Mouse (Mus musculus): Measurements from ENCODE around the gene Lrrc10b.

The Lrrc10b gene

DNA sequence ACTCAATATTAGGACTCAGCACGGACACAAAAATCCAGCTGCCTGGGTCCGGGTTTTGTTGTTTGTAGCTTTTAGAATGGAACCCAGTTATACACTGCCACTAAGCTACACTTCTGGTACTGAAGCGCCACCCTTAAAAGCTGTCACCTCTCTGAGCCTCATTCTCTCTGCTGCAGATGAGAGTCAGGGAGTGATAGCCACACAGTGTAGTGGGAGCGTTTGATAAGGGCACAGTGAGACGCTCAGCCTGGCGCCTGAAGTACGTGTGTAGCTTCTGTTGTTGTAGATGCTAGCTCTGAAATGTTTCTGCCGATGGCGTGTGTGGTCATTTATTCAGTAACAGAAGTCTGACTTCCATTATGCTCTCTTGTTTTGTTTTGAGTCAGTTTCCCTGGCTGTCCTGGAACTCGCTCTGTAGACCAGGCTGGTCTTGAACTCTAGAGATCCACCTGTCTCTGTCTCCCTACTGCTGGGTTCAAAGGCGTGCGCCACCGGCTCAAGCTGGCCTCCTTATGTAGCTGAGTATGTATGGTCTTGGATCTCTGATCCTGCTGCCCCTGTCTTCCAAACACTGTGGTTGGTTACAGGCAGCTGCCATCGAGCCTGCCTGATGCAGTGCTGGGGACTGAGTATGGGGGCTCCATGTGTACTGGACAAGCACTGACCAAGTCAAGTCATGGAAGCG lies 12.4 kb downstream of the Lrrc10b start:
- in situ Hi-C loops (cut with MboI, MseI), result no loop called here

DNA sequence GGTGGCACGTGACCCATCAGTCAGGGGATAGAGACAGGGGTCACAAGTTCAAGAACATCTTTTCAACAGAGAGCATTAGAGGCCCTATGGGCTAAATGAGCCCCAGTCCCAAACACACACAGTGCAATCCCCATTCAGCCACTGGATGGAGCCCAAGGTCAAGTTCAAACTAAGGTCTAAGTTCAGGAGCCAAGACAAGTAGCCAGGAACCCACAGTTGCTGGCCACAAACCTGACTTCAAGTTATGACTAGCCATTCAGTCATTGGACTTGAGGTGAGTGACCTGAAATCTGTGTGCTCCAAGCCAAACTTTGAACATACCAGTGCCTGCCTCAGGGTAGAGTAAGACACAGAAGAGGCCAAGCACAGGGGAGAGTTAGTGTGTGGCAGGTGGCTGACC lies 19.8 kb downstream of the Lrrc10b start:
- in situ Hi-C loops (cut with MboI, MseI), result no loop called here

DNA sequence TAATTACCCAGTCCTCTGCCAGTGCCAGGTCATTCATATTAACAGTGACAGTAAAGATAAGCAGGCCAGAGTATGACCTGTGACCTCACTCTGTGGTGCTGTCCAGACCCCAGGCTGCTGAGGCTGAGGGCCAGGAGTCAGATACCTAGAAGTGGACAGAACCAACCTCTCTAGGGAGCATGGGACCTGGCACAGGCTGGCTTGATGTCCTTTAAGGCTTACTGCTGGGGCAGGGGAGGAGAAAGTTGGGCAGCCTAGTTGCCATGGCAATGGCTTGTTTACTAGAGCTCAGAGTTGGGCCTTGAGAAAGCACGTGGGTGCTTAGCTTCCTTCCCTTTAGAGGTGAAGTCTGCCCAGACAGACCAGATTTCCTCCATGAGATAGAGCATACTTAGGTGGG lies 20.5 kb downstream of the Lrrc10b start:
- in situ Hi-C loops (cut with MboI, MseI), result no loop called here

- in situ Hi-C loops (cut with MboI, MseI), result no loop called here
These were observed 21.4 kb downstream of the Lrrc10b start for GRCm38 (mm10) chr19:10435908-10436307.

GRCm38 (mm10) chr19:10434927-10435326 lies 22.3 kb downstream of the Lrrc10b start:
- in situ Hi-C loops (cut with MboI, MseI), result loop anchor here (5.0 kb wide), 1 partner anchor 93 kb away; no protein-coding TSS in a partner anchor

DNA sequence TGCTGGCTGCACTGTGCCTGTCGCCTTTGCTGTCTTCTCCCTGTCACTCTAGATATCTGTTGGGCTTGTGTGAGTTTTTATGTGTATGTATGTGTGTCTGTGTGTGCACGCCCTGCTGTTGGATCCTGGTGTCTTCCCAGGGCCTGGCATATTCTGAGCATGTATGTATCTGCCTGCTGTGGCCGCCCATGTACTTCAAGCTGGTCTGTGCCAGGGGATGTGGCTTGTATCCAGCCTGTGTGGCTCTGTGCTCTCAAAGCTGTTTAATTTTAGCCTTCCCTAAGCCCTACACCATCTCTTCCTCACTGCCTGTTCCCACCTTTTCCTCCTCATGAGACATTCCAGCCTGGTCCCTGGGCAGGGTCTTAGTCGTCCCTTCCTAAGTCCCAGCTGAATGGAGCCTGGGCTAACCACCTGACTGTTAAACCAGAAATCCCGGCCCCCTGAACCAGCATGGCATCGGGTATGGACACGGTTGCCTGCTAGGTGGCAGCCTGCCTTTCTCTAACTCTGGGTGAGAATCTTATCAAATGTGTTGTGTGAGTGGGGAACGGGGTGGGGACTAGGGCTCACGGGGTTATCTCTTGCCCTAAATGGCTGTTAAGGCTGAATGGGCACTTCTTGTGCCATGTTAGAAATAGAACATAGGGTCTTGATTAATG lies 23.3 kb downstream of the Lrrc10b start:
- in situ Hi-C loops (cut with MboI, MseI), result loop anchor here (5.0 kb wide), 1 partner anchor 92 kb away; no protein-coding TSS in a partner anchor

GRCm38 (mm10) chr19:10433225-10433624 lies 24.0 kb downstream of the Lrrc10b start:
- in situ Hi-C loops (cut with MboI, MseI), result loop anchor here (5.0 kb wide), 1 partner anchor 91 kb away; no protein-coding TSS in a partner anchor

- in situ Hi-C loops (cut with MboI, MseI), result loop anchor here (5.0 kb wide), 1 partner anchor 90 kb away; no protein-coding TSS in a partner anchor
These were observed 25.4 kb downstream of the Lrrc10b start for GRCm38 (mm10) chr19:10431841-10432240.

DNA sequence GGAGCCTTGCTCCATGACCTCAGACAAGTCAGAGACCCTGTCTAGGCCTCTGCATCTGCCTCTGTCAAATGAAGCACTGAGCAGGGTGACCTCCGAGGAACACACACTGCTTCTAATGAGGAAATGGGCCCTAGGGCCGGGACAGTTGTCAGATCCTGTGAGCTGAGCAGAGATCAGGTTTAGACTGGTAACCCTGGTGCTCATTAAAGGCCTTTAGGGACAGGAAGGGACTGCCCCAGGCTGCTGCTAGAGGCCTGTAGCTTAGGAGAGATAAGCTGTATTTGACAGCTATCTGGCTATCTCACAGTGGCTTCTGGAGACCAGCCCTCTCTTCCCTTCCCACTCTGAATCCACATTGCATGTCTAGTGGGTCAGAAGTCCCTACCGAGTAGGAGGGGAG lies 25.9 kb downstream of the Lrrc10b start:
- in situ Hi-C loops (cut with MboI, MseI), result loop anchor here (5.0 kb wide), 1 partner anchor 89 kb away; no protein-coding TSS in a partner anchor

- in situ Hi-C loops (cut with MboI, MseI), result no loop called here
These were observed 27.9 kb downstream of the Lrrc10b start for GRCm38 (mm10) chr19:10429371-10429770.

GRCm38 (mm10) chr19:10427431-10427830 lies 29.8 kb downstream of the Lrrc10b start:
- in situ Hi-C loops (cut with MboI, MseI), result no loop called here

DNA sequence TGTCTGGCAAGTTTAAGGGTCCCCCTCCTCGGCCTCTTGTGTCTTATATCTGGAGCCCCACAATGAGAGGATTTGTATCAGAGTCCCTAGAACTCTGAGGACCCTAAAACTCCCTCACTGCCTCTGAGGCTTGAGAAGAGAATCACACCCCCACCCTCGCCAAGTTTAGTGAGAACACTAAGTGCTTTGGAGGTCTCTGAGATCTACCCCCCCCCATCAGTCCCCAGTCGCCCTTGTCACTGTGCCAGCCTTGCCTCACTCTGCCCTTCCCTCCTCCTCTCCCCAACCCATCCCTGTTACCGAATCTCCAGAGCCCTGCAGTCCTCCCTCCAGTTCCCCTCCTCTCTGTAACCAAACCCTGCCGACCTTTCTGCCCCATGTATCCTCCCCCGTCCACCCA lies 30.5 kb downstream of the Lrrc10b start:
- in situ Hi-C loops (cut with MboI, MseI), result no loop called here

- in situ Hi-C loops (cut with MboI, MseI), result no loop called here
These were observed 31.0 kb downstream of the Lrrc10b start for GRCm38 (mm10) chr19:10426312-10426711.

DNA sequence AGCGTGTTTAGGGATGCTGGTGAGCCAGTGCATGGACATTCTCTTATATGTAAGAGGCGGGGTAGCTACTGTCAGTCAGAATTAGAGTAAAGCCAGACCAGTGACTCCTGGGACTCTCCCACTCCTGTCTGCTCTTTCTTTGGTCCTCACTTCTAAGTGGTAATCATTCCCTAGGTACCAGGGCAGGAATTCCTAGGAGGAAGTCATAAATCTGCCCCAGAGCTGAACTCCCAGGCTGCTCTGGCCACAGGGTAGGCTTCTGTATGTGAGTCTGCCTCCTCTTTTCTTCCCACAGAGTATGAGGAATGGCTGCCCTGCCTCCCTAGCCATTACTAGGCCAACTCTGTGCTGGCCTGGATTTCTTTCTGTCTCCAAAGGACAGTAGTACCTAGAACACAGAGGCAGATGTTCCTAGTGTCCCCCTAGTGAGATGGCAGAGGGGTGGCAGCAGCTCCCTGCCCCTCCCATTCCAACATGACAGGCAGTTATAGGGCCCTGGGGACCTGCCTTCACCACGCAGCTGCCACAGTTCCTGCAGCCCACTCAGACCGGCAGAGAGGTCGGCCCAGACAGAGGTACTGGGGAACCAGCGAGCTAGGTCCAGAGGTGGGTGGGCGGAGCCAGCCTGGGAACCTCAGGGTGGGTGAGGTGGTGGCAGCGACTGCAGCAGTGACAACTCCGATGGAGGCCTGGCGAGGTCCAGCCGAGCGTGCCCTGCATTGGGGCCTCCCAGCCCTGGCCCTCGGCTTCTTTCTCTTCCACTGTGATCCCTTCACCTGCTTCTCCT lies 31.6 kb downstream of the Lrrc10b start:
- in situ Hi-C loops (cut with MboI, MseI), result no loop called here

- in situ Hi-C loops (cut with MboI, MseI), result no loop called here
These were observed 32.5 kb downstream of the Lrrc10b start for GRCm38 (mm10) chr19:10424751-10425150.

DNA sequence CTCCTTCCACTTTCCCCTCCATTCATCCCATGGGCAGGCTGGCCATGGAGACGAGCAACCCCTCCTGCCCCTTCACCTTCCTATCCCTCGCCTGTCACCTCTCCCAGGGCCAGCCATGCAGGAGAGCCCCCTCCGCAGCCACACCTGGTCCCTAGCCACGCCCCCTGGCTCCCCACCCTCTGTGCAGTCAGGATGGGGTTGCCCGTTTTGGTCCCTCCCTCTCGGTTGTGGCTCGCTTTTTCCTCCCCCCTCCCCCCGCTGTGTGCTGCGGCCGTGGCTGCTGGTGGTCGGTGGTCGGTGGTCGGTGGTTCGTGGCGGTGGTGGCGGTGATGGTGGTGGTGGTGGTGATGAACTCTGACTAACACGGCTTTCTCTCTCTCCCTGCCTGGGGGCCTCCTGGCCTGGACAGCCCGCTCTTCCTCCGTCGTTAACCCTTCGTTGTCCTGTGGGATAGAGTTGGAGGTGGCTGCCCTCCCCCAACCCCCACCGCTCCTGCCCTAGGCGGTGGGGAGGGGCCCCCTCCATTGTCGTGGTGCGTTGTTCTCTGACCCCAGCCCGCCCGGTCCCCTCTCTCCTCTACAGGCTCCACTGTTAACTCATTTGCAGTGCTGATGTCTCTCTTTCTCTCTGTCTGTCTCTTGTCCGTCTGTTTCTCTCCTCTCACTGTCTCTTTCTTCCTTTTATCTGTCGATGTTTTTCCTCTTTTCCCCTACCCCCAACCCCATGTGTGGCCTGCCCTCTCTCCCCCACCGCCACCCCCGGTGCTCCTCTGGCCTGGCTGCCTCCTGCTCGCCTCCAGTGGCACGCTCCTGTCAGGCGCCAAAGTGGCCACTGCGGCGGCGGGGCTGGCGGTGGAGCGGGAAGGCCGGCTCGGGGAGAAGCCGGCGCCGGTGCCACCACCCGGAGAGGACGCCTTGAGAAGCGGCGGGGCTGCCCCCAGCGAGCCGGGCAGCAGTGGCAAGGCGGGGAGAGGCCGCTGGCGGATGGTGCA lies 35.0 kb downstream of the Lrrc10b start:
- in situ Hi-C loops (cut with MboI, MseI), result no loop called here

DNA sequence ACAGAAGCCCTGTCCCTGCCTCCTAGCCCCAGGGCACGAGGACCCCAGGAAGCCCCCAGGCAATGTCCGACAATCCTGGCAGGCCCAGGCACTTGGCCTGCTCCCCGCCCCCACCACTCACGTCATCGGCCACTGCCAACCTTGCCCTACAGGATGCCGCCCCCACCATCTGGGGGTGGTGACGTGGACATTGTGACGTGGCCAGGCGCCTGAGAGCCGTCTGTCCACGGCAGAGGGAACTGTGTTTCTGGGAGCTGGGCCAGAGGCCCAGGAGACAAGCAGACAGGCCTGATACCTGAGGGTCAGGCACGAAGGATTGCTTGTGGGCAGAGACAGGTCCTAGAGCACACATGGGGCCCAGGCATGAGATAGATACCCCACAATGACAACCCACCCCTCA lies 39.8 kb downstream of the Lrrc10b start:
- in situ Hi-C loops (cut with MboI, MseI), result no loop called here

DNA sequence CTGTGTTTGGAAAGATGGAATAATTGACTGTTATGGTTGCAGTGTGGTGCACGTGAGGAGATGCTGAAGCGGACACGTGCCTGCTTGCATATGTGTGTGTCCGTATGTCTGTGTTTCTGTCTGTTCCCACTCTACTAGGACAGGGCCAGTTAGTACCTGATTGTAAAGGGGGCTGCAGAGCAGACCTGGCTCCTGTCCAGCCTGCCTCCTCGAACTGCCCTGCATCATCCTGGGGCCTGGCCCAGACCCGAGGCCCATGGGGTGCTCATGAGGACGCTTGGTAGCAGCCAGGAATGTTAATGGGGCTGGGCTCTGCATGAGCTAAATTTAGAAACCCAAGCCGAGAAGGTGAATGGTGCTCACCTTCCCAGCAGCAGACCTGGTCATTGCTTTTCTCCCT lies 40.4 kb downstream of the Lrrc10b start:
- in situ Hi-C loops (cut with MboI, MseI), result no loop called here

- in situ Hi-C loops (cut with MboI, MseI), result no loop called here
These were observed 41.8 kb downstream of the Lrrc10b start for GRCm38 (mm10) chr19:10415508-10415907.

- in situ Hi-C loops (cut with MboI, MseI), result no loop called here
These were observed 43.5 kb downstream of the Lrrc10b start for GRCm38 (mm10) chr19:10413701-10414242.
